Mouse (Mus musculus): ENCODE data around the gene 1700022I11Rik.

1700022I11Rik gene

GRCm38 (mm10) chr4:43031237-43031995 is 62.0 kb downstream of the 1700022I11Rik start, which contains the start of gene Stoml2:
Stoml2 (minus strand) TSS chr4:43031710.
- DNase-seq (ENCODE audit: extremely low read depth, insufficient read length, low spot score), result peak; percentile 91

DNA sequence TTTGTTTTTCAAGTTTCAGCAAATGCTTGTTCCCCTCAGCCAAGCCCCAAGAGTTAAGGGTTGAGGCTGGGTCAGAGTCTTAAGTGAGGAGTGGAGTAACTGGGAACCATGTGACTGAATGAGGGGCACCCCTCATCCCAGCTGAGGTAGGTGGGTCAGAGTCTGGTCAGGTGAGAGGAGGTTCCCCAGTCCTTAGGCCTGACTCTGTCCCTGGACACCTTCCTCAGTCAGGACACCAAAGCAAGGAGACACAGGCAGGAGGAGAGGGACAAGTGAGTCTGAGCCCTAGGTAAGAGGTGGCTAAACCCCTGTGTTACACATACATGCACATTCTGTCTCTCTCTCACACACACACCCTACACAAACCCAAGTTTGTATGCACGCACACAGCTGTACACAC is 63.1 kb downstream of the 1700022I11Rik start:
- no peak for DNase-seq (ENCODE audit: extremely low read depth, insufficient read length, low spot score)

Data from 3134 (cell line).